Mouse (Mus musculus) gastrocnemius, postnatal 4 days (tissue): ENCODE results near the gene BC052040. TPM values are rescaled to one million over a fixed set of nuclear protein-coding genes. Genes with fewer than 3 reads are reported as not detected.
A peak's percentile ranks its signal among the peaks of the same experiment; 100 is the strongest.

Source experiments
- DNase-seq, 2 experiments: peaks; one replicate each; pipeline ENCODE4 v3.0.0; 2021 to 2022; ENCODE audit warnings: low spot score in 2 of 2, mixed read lengths in 2 of 2
- microRNA-seq: library from miRNA; unstranded; fragments of <30 nt; microRNA quantifications from one replicate; pipeline ENCODE4 v1.2.0, GENCODE M21; 2021
- total RNA-seq, 2 experiments: library from RNA; stranded (reverse); gene quantifications; 2 replicates each; pipeline ENCODE4 v1.2.3; 2021

The BC052040 gene
- total RNA-seq, 2 experiments from 2014 or later, result 5.0 to 6.8 TPM

DNA sequence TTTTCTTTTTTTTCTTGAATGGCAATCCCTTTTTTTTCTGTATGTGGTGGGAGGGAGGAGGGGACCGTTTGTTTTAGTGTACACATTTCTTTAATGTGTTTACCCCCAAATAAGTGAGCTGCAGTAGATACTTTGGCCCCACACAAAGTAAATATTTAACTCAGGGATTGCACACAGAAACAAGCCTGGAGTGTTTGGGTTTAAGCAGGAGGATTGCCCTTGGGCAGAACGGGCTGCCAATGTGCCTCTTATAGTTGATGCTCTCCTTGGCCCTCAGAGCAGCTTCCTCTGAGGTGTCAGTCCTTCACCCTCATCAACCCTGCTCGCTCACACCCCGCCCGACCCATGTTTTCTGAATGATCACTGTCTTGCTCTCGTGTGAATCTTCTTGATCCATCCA, 177.0 kb downstream of the BC052040 start:
- no peak for DNase-seq

DNA sequence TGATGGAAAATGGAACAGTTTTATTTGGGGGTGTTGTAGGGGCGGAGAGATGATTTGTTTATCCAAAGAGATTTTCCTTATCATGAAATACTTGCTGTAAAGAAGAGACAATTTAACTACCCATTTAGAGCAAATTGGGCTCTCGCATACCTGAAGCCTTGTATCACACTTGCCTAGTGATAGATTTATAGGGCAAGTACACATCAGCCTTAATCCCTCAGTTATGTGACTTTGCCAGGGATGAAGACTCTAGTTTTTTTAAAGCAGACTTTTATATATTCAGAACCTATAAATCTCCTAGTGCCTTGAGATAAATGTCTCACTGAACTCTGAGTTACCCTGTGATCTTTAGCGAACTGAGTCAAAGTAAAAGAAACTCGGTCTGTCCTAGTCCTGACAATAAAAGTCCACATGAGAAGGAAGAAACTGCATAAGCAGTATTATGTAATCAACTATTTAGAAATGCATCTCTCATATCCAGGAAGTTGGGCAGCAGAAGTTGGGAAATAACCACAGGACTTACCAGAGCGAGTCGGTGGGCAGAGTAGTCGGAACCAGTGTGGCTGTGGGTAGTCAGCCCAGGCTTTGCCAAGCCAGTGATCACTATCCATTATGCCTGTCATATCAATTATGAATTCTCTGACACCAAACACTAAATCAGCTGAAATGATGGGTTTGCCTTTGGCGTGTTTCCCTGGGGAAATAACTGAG, 183.2 kb downstream of the BC052040 start:
- DNase-seq, result no peak

DNA sequence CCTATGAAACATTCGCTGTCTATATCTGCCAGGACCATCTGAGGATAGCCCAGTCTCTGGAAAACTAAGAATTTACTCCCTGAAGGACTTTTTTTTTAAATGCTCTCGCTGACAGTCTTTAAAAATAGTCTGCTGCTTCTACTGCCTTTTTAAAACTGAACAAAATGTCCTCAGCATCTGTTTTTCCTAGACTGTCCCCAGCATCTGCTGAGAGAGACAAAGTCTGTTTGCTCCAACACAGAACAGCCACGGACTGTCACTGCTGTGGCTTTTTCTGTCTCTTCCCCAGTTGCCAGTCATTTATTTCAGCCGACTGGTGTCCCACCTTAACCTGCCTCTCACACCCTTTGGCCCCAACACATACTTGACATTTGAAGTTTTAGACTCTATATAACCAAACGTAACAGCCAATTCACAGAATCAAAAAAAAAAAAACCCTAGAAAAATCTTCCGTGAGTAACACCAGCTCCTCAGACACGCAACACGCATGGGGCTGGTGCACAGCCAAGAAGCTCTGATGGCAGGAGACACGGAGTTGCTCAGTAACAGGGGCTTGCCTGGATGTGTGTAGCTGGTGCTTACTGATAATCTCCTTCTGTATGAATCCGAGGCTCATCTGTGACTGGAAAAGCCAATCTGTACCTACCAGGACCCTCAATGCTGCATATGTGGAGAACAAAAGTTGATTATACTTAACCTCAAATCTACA, 188.2 kb downstream of the BC052040 start:
- DNase-seq, result no peak

DNA sequence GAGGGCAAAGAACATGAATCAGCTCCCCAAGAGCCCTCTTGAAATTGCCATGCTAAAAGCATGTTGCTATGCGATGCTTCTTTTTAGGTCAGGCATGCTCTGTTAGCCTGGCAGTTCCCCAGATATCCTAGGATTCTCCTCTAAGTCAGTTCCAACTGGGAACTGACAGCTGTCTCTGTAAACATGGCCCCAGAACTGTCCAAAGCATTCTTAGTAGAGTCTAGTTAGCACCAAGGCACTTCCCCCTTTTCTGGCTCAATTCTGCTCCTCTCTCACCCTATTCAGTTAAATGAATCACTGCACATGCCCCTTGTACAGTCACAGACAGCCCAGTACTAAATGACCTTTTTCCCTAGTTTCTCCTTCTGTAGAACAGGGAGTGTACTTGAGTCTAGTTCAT, 191.2 kb downstream of the BC052040 start:
- no peak for DNase-seq

DNA sequence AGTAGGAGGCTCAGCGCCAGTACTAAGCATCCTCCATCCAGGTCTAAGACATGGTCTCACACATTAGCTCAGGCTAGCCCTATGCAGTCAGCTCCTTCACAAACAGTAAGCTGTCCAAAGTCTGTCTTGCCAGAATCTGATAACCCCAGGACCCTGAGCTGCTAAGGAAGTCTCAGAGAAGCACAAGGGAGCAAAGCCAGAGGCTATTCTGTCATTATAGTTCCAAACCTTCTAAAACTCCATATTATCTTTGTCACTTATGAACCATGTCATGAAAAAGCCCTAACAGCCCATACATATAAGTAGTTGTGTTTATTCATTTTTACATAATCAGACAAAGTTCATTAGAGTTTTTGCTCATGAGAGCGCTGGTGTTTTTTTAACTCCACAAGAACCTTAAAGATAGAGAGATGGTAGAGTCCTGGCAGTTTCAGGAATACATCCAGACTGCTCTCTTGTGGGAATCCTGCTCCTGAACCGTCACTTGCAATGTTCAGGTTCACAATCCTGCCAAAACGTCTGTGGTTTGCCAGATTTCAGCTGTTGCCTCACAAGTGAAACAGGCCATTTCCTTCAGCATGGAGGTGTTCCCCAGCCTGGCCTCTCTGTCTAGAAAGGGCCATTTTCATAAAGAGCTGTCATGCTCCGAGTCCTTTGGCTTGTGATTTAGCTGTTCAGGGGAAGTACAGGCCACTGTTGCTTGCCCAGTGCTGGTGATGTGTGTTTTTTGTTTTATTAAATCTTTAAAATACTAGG, 192.8 kb downstream of the BC052040 start:
- no peak for DNase-seq

DNA sequence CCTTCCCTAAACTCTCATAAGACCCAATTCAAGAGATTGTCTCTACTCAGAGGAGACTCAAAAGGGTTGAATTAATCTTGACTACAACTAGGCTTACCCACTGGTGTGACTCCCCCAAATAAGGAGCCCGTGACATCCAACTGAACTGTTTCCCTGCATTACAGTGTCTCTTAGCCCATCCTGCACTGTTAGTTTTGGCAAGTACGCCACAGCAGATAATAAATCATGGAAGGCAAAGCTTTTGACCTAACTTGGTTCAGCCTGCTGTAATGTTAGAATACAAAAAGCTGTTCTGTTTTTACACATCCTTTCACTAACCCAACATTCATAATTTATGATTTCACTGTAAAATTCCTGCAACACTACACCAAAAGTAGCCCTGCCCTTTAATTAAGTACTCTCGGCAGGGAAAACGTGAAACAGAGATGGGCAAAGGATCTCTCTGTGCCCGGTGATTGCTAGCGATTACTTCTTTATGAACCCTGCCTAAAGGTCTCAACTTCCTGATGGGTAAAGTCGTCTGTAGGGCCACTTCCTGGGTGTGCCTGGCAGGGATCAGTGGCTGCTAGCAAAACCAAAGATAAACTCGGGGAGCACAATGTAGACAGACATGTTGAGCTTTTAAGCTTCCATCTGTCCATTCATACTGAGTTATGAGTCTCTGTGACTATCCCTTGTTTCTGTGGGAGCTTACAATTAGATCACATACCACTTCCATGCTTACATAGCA, 194.1 kb downstream of the BC052040 start:
- DNase-seq, result no peak

DNA sequence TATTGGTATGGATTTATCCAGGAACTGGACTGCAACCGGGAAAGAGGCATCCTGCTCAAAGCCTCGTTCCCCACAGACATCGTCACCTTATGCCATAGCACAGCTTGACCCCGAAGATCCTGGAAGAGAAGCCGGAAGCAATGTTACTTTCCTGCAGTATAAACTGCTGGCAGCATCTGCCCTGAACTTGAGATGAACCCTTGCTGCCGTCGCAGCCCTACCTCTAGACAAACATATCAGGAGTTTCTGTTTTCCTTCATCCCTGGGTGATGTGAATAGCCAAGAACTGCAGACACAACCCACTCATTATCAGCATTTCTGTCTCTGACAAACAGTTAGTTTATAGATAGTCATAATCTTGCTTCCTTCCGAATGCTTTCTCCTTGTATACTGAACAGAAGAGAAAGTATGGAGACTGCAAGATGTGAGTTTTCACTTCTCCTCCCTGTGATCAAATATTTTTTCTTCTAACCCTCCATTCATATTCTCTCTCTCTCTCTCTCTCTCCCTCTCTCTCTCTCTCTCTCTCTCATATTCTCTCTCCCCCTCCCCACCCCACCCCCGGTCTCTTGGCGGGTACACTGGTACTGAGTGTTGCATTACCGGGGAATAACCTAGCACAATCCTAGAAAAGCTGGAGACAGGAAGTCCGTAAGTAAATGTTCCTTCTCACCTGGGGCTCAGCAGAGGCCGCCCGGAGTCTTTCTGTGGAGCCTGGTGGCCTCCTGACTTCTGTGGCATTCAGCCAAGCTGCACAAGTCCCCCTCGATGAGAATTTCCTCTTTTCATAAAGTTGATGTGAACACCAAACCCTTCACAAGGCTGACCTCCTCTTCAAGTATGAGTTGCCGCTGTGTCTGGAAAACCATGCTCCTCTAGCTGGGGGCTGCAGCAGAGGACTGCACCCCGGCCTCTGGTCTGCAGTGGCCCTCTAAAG, 195.7 kb downstream of the BC052040 start:
- no peak for DNase-seq

DNA sequence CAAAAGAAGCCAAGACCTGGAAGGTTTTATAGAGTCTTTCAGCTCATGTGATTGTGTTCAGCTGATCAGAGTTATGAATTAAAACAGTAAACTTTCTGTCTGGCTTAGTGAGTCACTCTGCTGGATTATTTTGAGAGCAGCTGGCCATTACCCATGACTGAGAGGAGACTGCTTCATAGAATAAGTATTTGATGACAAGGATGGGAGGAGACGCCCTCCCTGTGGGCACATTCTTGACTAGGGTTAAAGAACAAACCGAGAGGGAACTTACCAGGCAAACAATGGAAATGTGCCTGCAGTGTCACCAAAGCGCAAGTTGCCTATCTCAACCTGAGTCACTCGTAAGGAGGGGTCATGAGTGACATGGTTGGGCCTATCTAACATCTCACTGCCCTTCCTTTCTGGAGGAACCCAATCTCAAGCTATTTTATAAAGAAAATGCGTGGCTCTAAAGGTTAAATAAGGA, 199.1 kb downstream of the BC052040 start:
- DNase-seq, result peak in 1 of 2 experiments; percentile 23

DNA sequence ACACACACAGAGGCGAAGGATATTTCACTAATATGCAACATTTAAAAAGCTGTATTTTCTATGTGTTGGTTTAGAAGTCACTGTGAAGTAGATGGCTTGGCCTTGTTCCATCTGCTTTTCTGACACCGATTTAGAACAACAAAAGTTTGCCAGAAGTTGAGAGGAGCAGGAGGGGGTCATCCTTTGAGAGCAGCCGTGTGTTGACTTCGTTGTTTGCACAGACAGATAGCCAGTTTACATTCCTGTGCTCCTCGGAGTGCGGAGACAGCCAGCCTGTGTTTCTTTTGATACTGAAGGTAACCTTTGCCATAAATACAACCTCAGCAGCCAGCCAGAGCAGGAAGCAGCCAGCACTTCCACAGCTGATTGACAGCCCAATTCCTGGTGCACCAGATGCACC, 204.2 kb downstream of the BC052040 start:
- DNase-seq, result no peak

DNA sequence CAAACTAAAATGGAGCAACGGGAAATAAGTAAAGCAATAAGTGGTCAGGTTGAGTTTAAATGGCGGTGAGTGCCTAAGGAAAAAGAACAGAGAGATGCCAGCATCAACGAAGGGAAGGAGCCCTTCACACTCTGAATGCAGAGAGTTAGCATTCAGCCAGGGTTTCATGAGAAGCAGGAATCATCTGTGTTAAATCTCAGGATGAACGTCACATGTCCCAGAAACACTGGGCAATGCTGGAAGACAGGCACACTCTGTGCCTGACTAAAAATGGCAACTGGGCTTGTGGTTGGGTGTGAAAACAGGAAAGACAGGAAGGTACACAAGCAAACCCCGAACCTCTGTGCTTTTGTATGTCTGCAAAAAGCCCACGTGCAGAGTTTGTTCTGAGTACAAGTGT, 217.3 kb downstream of the BC052040 start:
- no peak for DNase-seq

DNA sequence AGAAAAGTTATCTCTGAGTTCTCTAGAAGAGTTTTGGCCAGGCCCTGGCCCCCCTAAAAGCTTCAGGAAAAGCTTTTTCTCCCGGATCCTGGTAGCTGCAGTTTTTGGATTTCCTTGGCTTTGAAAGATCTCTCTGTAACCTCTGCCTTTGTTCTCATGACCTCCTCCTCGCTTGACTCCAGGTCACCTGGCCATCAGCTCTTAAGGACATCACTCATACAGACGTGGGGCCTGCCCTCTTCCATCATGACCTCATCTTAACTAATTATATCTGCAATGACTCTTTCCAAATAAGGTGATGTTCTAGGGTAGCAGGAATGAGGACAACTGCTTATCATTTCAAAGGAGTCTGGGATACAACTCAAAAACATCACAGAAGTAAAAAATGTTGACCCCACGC, 226.9 kb downstream of the BC052040 start:
- no peak for DNase-seq

DNA sequence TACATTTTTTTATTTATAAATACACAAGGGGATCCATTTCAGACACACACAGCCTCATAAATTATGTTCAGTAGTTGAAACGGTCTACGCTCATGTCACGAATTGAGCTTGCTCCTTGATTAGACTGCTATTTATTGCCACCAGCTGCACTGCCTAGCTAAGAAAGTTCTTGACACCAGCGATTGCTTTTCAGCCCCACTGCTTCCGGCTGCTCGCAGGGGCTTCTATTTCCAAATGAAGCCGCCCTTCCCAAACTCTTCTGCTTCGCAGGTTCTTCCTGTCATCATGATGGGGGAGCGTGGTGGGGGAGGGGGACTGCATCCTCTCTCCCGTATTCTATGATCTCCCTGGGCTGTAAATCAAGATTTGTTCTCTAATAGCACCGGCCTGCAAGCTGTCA, 231.8 kb downstream of the BC052040 start:
- no peak for DNase-seq

DNA sequence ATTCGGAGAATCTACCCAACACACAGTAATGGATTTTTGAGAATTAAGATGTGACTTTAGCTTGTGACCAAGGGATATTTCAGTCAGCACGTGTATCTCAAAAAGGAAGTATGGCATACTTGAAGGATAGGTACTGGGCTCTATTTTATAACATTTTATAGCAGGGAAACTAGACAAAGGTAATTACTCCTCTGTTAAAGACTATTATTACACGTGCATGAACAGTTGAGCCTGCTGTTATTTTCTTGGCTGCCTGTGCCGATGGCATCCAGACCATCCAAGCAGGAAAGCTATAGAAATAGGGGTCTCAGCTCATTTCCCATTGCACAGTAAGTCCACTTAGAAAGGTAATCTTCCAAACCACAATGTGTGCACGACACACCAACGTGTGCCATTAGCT, 232.2 kb downstream of the BC052040 start:
- no peak for DNase-seq

DNA sequence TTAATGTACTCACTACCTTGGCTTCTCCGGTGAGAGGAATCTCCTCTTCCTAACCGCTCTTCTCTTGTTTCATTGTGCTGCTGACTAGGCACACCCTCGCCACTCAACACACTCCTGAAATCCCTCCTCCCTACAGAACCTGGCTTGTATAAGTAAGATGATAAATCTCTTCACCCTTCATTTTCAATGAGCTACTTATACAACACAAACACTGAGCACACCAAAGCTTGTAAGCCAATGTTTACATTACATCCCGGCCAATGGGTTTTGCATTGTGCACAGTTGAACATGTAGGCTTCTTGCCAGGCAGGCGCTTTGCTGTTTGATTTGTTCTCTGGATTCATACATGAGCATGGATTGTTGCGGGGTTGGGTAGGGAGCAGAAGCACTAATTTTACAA, 236.4 kb downstream of the BC052040 start:
- no peak for DNase-seq

DNA sequence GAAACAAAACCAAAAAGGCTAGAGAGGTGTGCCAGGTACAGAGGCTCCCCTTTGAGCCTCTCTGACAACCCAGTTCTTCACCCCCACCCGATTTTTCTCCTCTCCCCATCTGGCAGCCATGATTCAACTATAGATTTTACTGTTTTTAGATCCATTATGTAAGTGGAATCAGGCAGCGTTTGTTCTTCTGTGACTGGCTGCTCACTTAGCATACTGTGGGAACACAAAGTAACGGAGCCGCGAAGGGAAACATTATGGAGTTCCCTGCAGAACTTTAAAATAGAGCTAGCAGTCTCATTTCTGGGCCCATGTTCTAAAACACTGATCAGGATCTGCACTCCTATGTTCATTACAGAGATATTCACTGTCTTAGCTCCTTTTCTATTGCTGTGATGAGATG, 240.8 kb downstream of the BC052040 start:
- DNase-seq, result no peak

Small RNAs within 50 kb of the gene (microRNA-seq; reads per million reads assigned to microRNA genes)
- gene Mir1951, result not detected
